Mouse (Mus musculus) myocyte (in vitro differentiated cells): ENCODE measurements around the gene Ripor2. TPM values are rescaled to one million over a fixed set of nuclear protein-coding genes. Genes with fewer than 3 reads are reported as not detected.

Experiments used
- H3K27me3 ChIP-seq: one replicate; pipeline ENCODE4 v1.6.1; 2011; ENCODE audit not compliant: control insufficient read depth, insufficient read depth, insufficient read length
- H3K36me3 ChIP-seq: one replicate; pipeline ENCODE4 v1.6.1; 2011; ENCODE audit not compliant: control insufficient read depth, insufficient read depth
- H3K4me2 ChIP-seq: one replicate; pipeline ENCODE4 v1.6.1; 2011; ENCODE audit warnings: low read depth, control low read depth
- H3K4me3 ChIP-seq: one replicate; pipeline ENCODE4 v1.5.1; 2011; ENCODE audit warnings: mild to moderate bottlenecking, control low read depth, moderate library complexity
- H3K79me2 ChIP-seq: one replicate; pipeline ENCODE4 v1.6.1; 2011; ENCODE audit not compliant: control insufficient read depth, insufficient read depth
- H3ac ChIP-seq: one replicate; pipeline ENCODE4 v1.6.1; 2011; ENCODE audit not compliant: control insufficient read depth, insufficient read length
- CEBPB ChIP-seq: IDR thresholded peaks from 2 replicates; pipeline ENCODE4 v1.6.1; 2011; ENCODE audit warnings: mild to moderate bottlenecking, moderate library complexity; ENCODE audit not compliant: poor library complexity, insufficient read depth, severe bottlenecking
- E2F4 ChIP-seq: IDR thresholded peaks from one replicate; pipeline ENCODE4 v1.6.1; 2011; ENCODE audit warnings: mild to moderate bottlenecking, control low read depth, moderate library complexity; ENCODE audit not compliant: insufficient read depth
- MAX ChIP-seq: IDR thresholded peaks from one replicate; pipeline ENCODE4 v1.6.1; 2011; ENCODE audit warnings: low read depth, mild to moderate bottlenecking, control low read depth
- MYOD1 ChIP-seq, 3 experiments: IDR thresholded peaks; one replicate each; pipeline ENCODE4 v1.6.1; 2011; ENCODE audit warnings: control low read depth in 2 of 3, low read depth in 2 of 3, mild to moderate bottlenecking in 2 of 3, moderate library complexity in 1 of 3; ENCODE audit not compliant: insufficient read length in 2 of 3, control insufficient read depth in 1 of 3
- MYOG ChIP-seq, 3 experiments: IDR thresholded peaks; one replicate each; pipeline ENCODE4 v1.6.1; 2011; ENCODE audit warnings: control low read depth in 2 of 3, low read depth in 2 of 3, mild to moderate bottlenecking in 2 of 3; ENCODE audit not compliant: insufficient read length in 2 of 3, control insufficient read depth in 1 of 3, insufficient read depth in 1 of 3
- POLR2A ChIP-seq: IDR thresholded peaks from one replicate; pipeline ENCODE4 v1.6.1; 2011; ENCODE audit warnings: low read depth, mild to moderate bottlenecking, control low read depth, moderate library complexity; ENCODE audit not compliant: insufficient read length
- POLR2AphosphoS2 ChIP-seq: IDR thresholded peaks from one replicate; pipeline ENCODE4 v1.6.1; 2011; ENCODE audit warnings: low read depth, control low read depth; ENCODE audit not compliant: insufficient read length
- REST ChIP-seq: IDR thresholded peaks from one replicate; pipeline ENCODE4 v1.6.1; 2011; ENCODE audit warnings: mild to moderate bottlenecking, control low read depth, moderate library complexity; ENCODE audit not compliant: insufficient read depth, insufficient read length
- SRF ChIP-seq: IDR thresholded peaks from one replicate; pipeline ENCODE4 v1.6.1; 2011; ENCODE audit warnings: low read depth; ENCODE audit not compliant: control insufficient read depth, insufficient read length
- TCF12 ChIP-seq: IDR thresholded peaks from one replicate; pipeline ENCODE4 v1.6.1; 2011; ENCODE audit warnings: mild to moderate bottlenecking, control low read depth; ENCODE audit not compliant: poor library complexity, insufficient read depth, severe bottlenecking
- TCF3 ChIP-seq: IDR thresholded peaks from one replicate; pipeline ENCODE4 v1.6.1; 2011; ENCODE audit warnings: low read depth, control low read depth; ENCODE audit not compliant: insufficient read length
- USF1 ChIP-seq: IDR thresholded peaks from one replicate; pipeline ENCODE4 v1.6.1; 2011; ENCODE audit warnings: low read depth, mild to moderate bottlenecking, control low read depth, moderate library complexity
- polyA plus RNA-seq: library from polyadenylated mRNA; unstranded; fragments of >200 nt; fragmentation: generic; extraction: Trizol; gene quantifications from one replicate; pipeline ENCODE4 v1.2.1, GENCODE M21; 2012; ENCODE audit warnings: missing spikeins

The Ripor2 gene
- polyA plus RNA-seq, 1 experiment = 1.3 TPM

DNA sequence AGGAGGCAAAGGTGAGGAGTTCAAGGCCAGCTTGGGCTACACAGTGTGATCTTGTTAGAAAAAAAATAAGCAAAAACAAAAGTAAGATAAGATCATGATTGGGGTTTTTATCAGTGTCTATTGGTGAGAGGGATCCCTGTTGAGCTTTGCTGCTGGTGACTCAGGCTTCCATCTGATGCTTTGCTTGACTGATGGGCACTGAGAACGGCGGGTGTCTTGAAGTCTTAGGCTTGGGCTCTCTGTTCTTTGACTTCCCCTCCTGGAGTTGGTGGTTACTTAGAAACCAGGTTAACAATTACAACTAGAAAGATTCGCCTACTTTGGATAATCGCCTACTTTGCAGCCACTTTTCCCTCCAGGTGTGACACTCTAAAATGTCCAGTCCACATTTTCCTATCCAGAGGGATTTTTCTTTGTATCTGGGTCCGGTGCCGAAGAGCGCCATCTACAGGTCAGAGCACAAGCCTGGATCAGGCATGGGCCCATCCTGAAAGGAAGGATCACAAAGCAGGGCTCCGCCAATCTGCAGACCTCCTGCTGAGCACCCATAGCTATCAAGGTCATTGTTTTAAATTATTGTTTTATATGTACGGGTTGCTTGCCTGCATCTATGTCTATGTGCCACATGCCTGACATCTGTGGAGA, 34.1 kb downstream of the Ripor2 start:
- Histone ChIP-seq H3K79me2 (no peaks in the 10 kb centered on the region), H3K27me3 (no peaks in the 10 kb centered on the region), H3K4me2 (no peak overlapping the region), H3ac (no peak overlapping the region), H3K4me3 (no peak overlapping the region), H3K36me3 (no peaks in the 10 kb centered on the region)
- TF ChIP-seq SRF (no peak), MAX (no peak), REST (no peak), TCF12 (no peak), USF1 (no peak), POLR2AphosphoS2 (no peak), MYOD1 (IDR thresholded peaks at IDR 0.05; ENCODE audit: control insufficient read depth in 1 of 3, insufficient read length in 2 of 3, low read depth in 2 of 3) (no peak)

DNA sequence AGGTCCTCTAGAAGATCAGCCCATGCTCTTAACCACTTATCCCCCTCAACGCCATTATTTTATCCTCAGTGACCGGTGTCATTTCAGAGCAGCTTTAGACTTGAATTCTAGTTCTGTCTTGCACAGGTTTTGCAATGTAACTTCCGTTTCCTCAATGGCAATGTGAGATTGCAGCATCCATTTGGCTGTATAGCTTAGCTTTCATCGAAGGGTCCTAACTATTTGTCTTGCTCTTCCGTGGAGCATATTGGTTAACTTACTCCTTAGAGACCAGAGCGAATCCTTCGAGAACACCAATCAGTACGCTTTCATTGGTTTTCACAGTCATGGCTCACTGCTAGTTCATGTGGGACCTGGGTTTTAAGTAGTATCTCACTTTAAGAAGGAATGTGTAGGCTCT, 34.7 kb downstream of the Ripor2 start:
- Histone ChIP-seq H3K4me3 (no peak overlapping the region), H3K79me2 (no peaks in the 10 kb centered on the region)

DNA sequence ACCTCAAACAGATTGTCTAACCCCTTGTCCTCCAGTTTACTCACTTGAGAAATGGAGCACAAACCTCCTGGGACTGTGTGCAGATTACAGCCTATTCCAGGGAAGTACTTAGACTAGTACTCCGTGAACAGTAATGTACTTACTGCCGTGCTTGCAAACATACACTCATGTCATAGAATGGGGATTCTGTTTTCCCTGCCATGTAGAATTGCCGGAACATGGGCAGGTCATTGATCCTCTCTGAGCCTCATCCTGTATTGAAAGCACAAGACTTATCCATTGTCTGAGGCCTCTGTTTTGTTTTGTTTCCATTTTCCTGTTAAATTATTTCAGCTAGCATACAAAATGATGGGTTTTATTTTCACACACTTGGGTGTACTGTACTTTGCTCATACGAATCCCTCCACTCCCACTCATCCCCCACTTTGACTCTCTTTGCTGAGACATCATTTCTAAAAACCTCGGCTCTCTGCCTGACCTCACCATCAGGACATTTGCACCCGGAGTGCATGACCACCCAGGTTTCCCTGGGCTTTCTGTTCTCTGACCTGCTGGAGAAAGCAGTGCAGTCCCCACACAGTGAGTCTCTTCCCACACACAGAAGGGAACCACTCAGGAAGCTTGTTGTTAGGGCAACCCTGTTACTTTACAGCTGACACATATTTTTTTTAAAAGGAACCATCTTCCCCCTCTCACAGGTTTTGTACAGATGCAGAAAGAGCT, 35.2 kb downstream of the Ripor2 start:
- no peak for TF ChIP-seq MYOG (IDR thresholded peaks at IDR 0.05; ENCODE audit: control insufficient read depth in 1 of 3, insufficient read depth in 1 of 3, insufficient read length in 2 of 3, low read depth in 2 of 3)
- TF ChIP-seq USF1 = no peak
- no peak for TF ChIP-seq CEBPB
- TF ChIP-seq REST = no peak
- TF ChIP-seq MYOD1 (IDR thresholded peaks at IDR 0.05; ENCODE audit: control insufficient read depth in 1 of 3, insufficient read length in 2 of 3, low read depth in 2 of 3) = no peak
- no peak for TF ChIP-seq TCF3
- no peak for TF ChIP-seq E2F4
- no peak for TF ChIP-seq POLR2AphosphoS2
- no peak for TF ChIP-seq POLR2A
- TF ChIP-seq SRF = no peak
- no peak for TF ChIP-seq MAX
- Histone ChIP-seq H3K4me2 (no peak overlapping the region), H3ac (no peak overlapping the region), H3K27me3 (no peaks in the 10 kb centered on the region), H3K4me3 (no peak overlapping the region), H3K79me2 (no peaks in the 10 kb centered on the region), H3K36me3 (no peaks in the 10 kb centered on the region)

More for the DNA sequence above, 34.7 kb downstream of the Ripor2 start:
- H3K4me2 ChIP-seq = no peak overlapping the region
- no peaks in the 10 kb centered on the region for H3K36me3 ChIP-seq
- TF ChIP-seq MAX (no peak), TCF12 (no peak), CEBPB (no peak), E2F4 (no peak), MYOD1 (IDR thresholded peaks at IDR 0.05; ENCODE audit: control insufficient read depth in 1 of 3, insufficient read length in 2 of 3, low read depth in 2 of 3) (no peak), TCF3 (no peak), POLR2A (no peak), USF1 (no peak), POLR2AphosphoS2 (no peak), SRF (no peak), REST (no peak), MYOG (IDR thresholded peaks at IDR 0.05; ENCODE audit: control insufficient read depth in 1 of 3, insufficient read depth in 1 of 3, insufficient read length in 2 of 3, low read depth in 2 of 3) (no peak)
- no peak overlapping the region for H3ac ChIP-seq
- H3K27me3 ChIP-seq = no peaks in the 10 kb centered on the region

DNA sequence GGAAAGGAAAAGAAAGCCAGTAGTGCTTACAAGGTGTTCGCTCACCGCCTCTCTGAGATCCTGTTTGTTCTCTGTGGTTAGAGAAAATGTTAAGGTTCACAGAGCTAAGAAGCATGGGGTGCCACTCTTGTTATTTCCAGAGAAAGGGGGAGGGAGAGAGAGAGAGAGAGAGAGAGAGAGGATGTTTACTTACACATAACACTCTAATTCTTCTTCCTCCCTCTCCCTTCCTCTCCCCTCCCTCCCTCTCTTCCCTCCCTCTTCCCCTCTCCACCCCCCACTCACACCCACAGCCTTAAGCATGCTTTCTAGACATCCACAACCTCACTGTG, 35.8 kb downstream of the Ripor2 start:
- Histone ChIP-seq H3K27me3 (no peaks in the 10 kb centered on the region), H3K4me3 (no peak overlapping the region), H3ac (no peak overlapping the region), H3K36me3 (no peaks in the 10 kb centered on the region), H3K4me2 (no peak overlapping the region), H3K79me2 (no peaks in the 10 kb centered on the region)
- TF ChIP-seq POLR2A (no peak), USF1 (no peak), MAX (no peak), MYOG (IDR thresholded peaks at IDR 0.05; ENCODE audit: control insufficient read depth in 1 of 3, insufficient read depth in 1 of 3, insufficient read length in 2 of 3, low read depth in 2 of 3) (no peak), POLR2AphosphoS2 (no peak)

DNA sequence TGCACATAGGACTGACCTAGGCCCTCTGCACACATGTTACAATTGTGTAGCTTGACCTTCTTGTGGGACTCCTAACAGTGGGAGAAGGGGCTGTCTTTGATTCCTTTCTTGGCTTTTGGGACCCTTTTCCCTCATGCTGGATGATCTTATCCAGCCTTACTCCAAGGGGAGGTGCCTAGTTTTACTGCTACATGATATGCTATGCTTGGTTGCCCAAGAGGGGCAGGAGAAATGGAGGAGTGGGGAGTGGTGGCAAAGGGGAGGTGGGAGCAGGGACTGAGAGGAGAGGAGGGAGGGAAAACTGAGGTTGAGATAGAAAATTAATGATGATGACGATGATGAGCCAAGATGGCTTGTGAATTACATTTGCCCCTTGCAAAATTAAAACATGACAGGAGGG, 37.7 kb downstream of the Ripor2 start:
- TF ChIP-seq TCF12 = no peak
- TF ChIP-seq MAX = no peak
- no peaks in the 10 kb centered on the region for H3K79me2 ChIP-seq
- H3K4me3 ChIP-seq = no peak overlapping the region
- H3K27me3 ChIP-seq = no peaks in the 10 kb centered on the region
- no peaks in the 10 kb centered on the region for H3K36me3 ChIP-seq
- no peak overlapping the region for H3ac ChIP-seq
- H3K4me2 ChIP-seq = no peak overlapping the region
